Mouse (Mus musculus): ENCODE measurements at regions not wholly inside any gene's neighbourhood (a gene's known extent, or its start where the extent isn't known, plus 50 kb on each side); places are given as distances from the start of the nearest gene placed in this dataset.

GRCm38 (mm10) chr12:54263733-54264417, 60.2 kb upstream of the Egln3 start:
- TF ChIP-seq CTCF (IDR thresholded peaks at IDR 0.05; ENCODE audit: low read depth, low read length): no peak
- TF ChIP-seq GATA1 (IDR thresholded peaks at IDR 0.05; ENCODE audit: borderline replicate concordance, low read length): no peak
- TF ChIP-seq TAL1 (conservative IDR thresholded peaks at IDR 0.05; ENCODE audit: low read depth, low read length): no peak
- no peak for TF ChIP-seq POLR2AphosphoS5 (IDR thresholded peaks at IDR 0.05; ENCODE audit: insufficient replicate concordance, low read depth, low read length)
- no peak for TF ChIP-seq GATA2 (IDR thresholded peaks at IDR 0.05; ENCODE audit: borderline replicate concordance, low read depth, low read length)

Data from G1E (cell line).